Mouse (Mus musculus) lung, postnatal 0 days (tissue): Measurements from ENCODE around the gene Lrp1. TPM values are rescaled to one million over a fixed set of nuclear protein-coding genes. Genes with fewer than 3 reads are reported as not detected.

Experiments used
- ATAC-seq: fragments of 200-750 bp; cut with Nextera tagmentation; 2 replicates; pipeline ENCODE4 v1.8.0; 2017; ENCODE audit warnings: moderate library complexity
- DNase-seq: peaks from one replicate; pipeline ENCODE4 v3.0.0-alpha.2; 2016; ENCODE audit warnings: low spot score
- H3K27ac ChIP-seq: fragments of 300-500 bp; sonication (generic); 2 replicates; pipeline ENCODE4 v1.5.1; 2014; ENCODE audit warnings: antibody characterized with exemption, mild to moderate bottlenecking, low read length, mixed read lengths
- H3K27me3 ChIP-seq: fragments of 300-500 bp; sonication (generic); replicated peaks from 2 replicates; pipeline ENCODE4 v1.6.1; 2014; ENCODE audit warnings: low read length, mixed read lengths; ENCODE audit not compliant: insufficient read depth
- H3K36me3 ChIP-seq: fragments of 300-500 bp; sonication (generic); 2 replicates; pipeline ENCODE4 v1.6.1; 2014; ENCODE audit warnings: low read length, mixed read lengths; ENCODE audit not compliant: insufficient read depth
- H3K4me1 ChIP-seq: fragments of 300-500 bp; sonication (generic); 2 replicates; pipeline ENCODE4 v1.6.1; 2014; ENCODE audit warnings: antibody characterized with exemption, low read depth, low read length, mixed read lengths; ENCODE audit not compliant: insufficient read depth
- H3K4me2 ChIP-seq: fragments of 300-500 bp; sonication (generic); replicated peaks from 2 replicates; pipeline ENCODE4 v1.6.1; 2014; ENCODE audit warnings: low read depth, mild to moderate bottlenecking, low read length, moderate library complexity, mixed read lengths
- H3K4me3 ChIP-seq: fragments of 300-500 bp; sonication (generic); 2 replicates; pipeline ENCODE4 v1.5.1; 2014; ENCODE audit warnings: low read depth, low read length
- H3K9ac ChIP-seq: fragments of 300-500 bp; sonication (generic); replicated peaks from 2 replicates; pipeline ENCODE4 v1.6.1; 2014; ENCODE audit warnings: low read depth, mild to moderate bottlenecking
- H3K9me3 ChIP-seq: fragments of 300-500 bp; sonication (generic); 2 replicates; pipeline ENCODE4 v1.6.1; 2016; ENCODE audit warnings: low read length, mixed read lengths
- CTCF ChIP-seq: IDR thresholded peaks from 2 replicates; pipeline ENCODE4 v1.5.1; 2016; ENCODE audit warnings: antibody characterized with exemption, mild to moderate bottlenecking
- EP300 ChIP-seq: IDR thresholded peaks from 2 replicates; pipeline ENCODE4 v1.6.1; 2016; ENCODE audit warnings: antibody characterized with exemption, mild to moderate bottlenecking, control low read depth
- WGBS: fragments of 180-500 bp; shearing (Covaris S2); extraction: QIAGEN DNeasy Blood & Tissue Kit; methylation state at CpG from one replicate; pipeline ENCODE4 v1.1.7; 2014; 5-methylcytosine and 5-hydroxymethylcytosine counted together
- polyA plus RNA-seq: library from polyadenylated mRNA; unstranded; fragments of >200 nt; fragmentation: Nextera tagmentation; extraction: Ambion mirVana; gene quantifications from 2 replicates; pipeline ENCODE4 v1.2.1, GENCODE M21; 2015

The Lrp1 gene
- polyA plus RNA-seq, 1 experiment from 2014 or later, result 71.0 TPM

DNA sequence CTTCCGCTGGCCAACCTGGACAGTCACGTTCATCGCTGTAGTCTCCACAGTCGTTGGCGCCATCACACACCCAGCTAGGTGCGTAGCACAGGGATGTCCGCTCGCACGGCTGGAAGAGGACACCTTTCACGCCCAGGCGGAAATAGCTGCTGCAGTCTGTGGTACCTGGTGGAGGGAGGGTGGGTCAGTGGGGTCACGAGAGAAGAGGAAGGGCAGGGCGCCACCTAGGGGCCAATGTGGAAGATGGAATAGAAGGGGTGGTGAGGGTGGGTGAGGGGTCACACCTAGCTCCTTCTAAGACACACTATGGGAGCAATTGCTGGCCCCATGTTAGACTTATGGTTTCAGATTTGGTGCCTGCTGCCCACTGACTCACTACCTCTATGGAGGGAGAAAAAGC is 63.6 kb downstream of the Lrp1 start:
- ATAC-seq, result no peak
- Histone ChIP-seq H3K9ac (no peak overlapping the region), H3K4me2 (no peak overlapping the region), H3K27ac (no peak overlapping the region), H3K4me1 (no peaks in the 10 kb centered on the region), H3K36me3 (0 out of 2 replicates have a peak, but pooled peaks cover 8% of the 10 kb centered on the region), H3K9me3 (no peaks in the 10 kb centered on the region), H3K4me3 (no peak overlapping the region), H3K27me3 (no peaks in the 10 kb centered on the region)
- TF ChIP-seq EP300 (no peak), CTCF (peak; percentile 45)
- WGBS, result 89% methylated on average over 13 of the region's 13 CpGs
- DNase-seq, result no peak

DNA sequence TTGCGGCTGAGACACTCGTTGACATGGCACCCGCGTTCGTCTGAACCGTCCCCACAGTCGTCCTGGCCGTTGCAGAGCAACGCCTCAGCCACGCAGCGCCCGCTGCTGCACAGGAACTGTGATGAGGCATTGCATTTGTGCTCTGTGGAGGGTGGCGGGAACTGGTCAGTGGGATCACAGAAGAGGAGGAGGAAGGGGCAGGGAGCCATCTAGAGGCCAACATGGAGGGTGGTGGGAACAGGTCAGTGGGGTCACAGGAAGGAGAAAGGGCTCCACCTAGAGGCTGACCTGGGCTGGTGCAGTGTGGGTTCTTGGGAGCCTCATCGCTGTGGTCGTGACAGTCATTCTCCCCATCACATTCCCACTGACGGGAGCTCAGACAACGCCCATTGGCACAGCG is 65.2 kb downstream of the Lrp1 start:
- H3K27me3 ChIP-seq, result no peaks in the 10 kb centered on the region
- H3K27ac ChIP-seq, result no peak overlapping the region
- ATAC-seq (peak; percentile 43), DNase-seq (peak; percentile 52)
- no peaks in the 10 kb centered on the region for H3K9me3 ChIP-seq
- no peak overlapping the region for H3K4me3 ChIP-seq
- no peaks in the 10 kb centered on the region for H3K4me1 ChIP-seq
- TF ChIP-seq CTCF, result peak; percentile 78
- no peak for TF ChIP-seq EP300
- H3K4me2 ChIP-seq, result no peak overlapping the region
- H3K36me3 ChIP-seq, result peaks cover 14% of the 10 kb centered on the region; the same call in 1 of the 2 replicates
- H3K9ac ChIP-seq, result no peak overlapping the region
- WGBS, result 65% methylated on average over 18 of the region's 18 CpGs

DNA sequence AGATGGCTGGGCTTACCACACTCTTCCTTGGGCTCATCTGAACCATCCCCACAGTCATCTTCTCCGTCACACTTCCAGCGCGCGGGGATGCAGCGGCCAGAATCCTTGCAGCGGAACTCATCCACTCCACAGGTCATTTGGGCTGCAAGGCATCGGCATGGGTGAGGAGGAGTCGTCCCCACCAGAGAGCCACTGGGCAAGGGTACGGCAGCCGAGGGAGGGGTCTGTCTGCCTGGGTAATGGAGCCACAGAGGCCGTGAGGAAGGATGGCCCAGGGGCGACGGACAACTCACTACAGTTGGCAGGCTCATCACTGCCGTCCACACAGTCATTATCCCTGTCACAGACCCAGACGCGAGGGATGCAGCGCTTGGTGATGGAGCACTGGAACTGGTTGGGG is 71.1 kb downstream of the Lrp1 start:
- WGBS, result 87% methylated on average over 17 of the region's 17 CpGs
- Histone ChIP-seq H3K9ac (no peak overlapping the region), H3K27ac (no peak overlapping the region), H3K4me3 (no peak overlapping the region), H3K9me3 (no peaks in the 10 kb centered on the region), H3K27me3 (no peaks in the 10 kb centered on the region), H3K36me3 (peaks cover 30% of the 10 kb centered on the region), H3K4me2 (no peak overlapping the region), H3K4me1 (no peaks in the 10 kb centered on the region)
- no peak for TF ChIP-seq CTCF
- DNase-seq (no peak), ATAC-seq (no peak)

DNA sequence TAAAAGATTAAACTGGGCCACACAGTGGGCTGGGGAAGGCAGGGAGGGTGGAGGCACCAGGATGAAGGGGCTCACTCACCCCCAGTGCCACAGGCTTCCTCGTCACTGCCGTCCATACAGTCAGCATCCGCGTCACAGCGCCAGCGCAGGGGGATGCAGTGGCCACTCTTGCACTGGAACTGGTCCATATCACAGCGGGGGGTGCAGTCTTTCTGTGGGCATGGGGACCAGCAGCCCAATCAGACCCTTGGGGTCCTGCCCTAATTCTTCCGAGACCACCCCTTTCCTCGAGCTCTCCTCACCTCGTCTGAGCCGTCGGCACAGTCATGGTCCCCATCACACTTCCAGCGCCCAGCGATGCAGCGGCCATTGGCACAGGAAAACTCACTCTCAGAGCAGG is 72.7 kb downstream of the Lrp1 start:
- no peak for ATAC-seq
- TF ChIP-seq CTCF (no peak), EP300 (no peak)
- no peak for DNase-seq
- Histone ChIP-seq H3K36me3 (peaks cover 28% of the 10 kb centered on the region), H3K9ac (no peak overlapping the region), H3K4me2 (no peak overlapping the region), H3K9me3 (no peaks in the 10 kb centered on the region), H3K27ac (no peak overlapping the region), H3K27me3 (no peaks in the 10 kb centered on the region), H3K4me3 (no peak overlapping the region), H3K4me1 (no peaks in the 10 kb centered on the region)
- WGBS, result 92% methylated on average over 15 of the region's 15 CpGs

DNA sequence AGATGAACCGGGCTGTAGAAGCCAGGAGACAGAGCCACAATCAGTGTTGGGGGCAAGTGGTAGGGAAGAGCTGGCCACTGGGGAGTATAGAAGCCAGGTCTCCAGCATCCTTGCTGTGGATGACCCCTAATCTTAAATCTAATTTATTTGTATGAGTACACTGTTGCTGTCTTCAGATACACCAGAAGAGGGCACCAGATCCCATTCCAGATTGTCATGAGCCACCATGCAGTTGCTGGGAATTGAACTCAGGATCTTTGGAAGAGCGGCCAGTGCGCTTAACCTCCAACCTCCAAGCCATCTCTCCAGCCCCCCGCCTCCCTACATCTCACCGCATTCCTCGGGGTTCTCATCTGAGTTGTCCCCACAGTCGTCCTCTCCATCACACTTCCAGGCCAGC is 74.4 kb downstream of the Lrp1 start:
- 84% methylated on average over 7 of the region's 7 CpGs for WGBS
- Histone ChIP-seq H3K27me3 (no peaks in the 10 kb centered on the region), H3K9ac (no peak overlapping the region), H3K36me3 (peaks cover 18% of the 10 kb centered on the region; the same call in 1 of the 2 replicates), H3K27ac (no peak overlapping the region), H3K9me3 (no peaks in the 10 kb centered on the region), H3K4me1 (no peaks in the 10 kb centered on the region), H3K4me2 (no peak overlapping the region), H3K4me3 (no peak overlapping the region)
- DNase-seq, result no peak
- ATAC-seq, result no peak
- TF ChIP-seq CTCF (peak; percentile 51), EP300 (no peak)

DNA sequence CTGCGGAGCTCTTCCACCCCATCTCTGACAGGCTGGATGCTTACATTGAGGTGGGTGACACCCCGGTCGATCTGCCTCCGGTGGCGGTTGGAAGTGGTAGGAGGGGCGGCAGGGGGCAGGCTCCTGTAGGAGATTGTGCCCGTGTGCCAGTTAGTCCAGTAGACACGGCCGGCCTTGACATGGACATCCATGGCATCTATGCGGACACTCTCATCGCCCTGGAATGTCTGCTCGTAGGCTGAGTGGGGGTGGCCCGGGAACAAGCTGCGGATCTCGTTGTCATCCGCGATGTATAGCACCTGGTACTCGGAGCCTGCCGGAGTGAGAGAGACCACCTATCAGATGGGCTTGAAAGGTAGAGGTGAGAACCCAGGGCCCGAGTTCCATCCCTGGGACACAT is 76.6 kb downstream of the Lrp1 start:
- peaks cover 14% of the 10 kb centered on the region; the same call in 1 of the 2 replicates for H3K36me3 ChIP-seq
- no peaks in the 10 kb centered on the region for H3K9me3 ChIP-seq
- H3K27me3 ChIP-seq, result no peaks in the 10 kb centered on the region
- H3K4me3 ChIP-seq, result no peak overlapping the region
- H3K9ac ChIP-seq, result no peak overlapping the region
- 84% methylated on average over 20 of the region's 20 CpGs for WGBS
- no peaks in the 10 kb centered on the region for H3K4me1 ChIP-seq
- DNase-seq (no peak), ATAC-seq (no peak)
- TF ChIP-seq EP300 (no peak), CTCF (no peak)
- no peak overlapping the region for H3K4me2 ChIP-seq
- no peak overlapping the region for H3K27ac ChIP-seq

DNA sequence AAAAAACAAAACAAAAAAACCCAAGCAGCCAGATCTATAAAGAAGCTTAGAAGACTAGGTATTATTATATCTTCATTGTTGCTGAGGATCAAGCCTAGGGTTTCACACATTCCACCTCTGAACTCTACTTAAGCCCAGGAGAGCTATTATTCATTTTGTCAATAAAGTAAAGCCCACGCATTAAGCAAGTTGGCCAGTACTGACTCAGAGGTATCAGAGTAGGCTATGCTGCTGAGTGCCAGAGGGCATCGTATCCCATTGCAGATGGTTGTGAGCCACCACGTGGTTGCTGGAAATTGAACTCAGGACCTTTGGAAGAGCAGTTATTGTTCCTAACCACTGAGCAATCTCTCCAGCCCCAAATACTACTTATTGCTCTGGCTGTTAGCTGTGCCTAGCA is 77.0 kb downstream of the Lrp1 start:
- WGBS, result 70% methylated on average over 3 of the region's 3 CpGs
- Histone ChIP-seq H3K9me3 (no peaks in the 10 kb centered on the region), H3K4me2 (no peak overlapping the region), H3K27me3 (no peaks in the 10 kb centered on the region), H3K27ac (no peak overlapping the region), H3K4me1 (no peaks in the 10 kb centered on the region), H3K36me3 (peaks cover 14% of the 10 kb centered on the region), H3K9ac (no peak overlapping the region), H3K4me3 (no peak overlapping the region)
- TF ChIP-seq EP300, result no peak
- no peak for TF ChIP-seq CTCF
- ATAC-seq, result no peak
- no peak for DNase-seq
